Comparison of ENCODE assay signal across 17 mouse cellular contexts in the genomic region with DNA sequence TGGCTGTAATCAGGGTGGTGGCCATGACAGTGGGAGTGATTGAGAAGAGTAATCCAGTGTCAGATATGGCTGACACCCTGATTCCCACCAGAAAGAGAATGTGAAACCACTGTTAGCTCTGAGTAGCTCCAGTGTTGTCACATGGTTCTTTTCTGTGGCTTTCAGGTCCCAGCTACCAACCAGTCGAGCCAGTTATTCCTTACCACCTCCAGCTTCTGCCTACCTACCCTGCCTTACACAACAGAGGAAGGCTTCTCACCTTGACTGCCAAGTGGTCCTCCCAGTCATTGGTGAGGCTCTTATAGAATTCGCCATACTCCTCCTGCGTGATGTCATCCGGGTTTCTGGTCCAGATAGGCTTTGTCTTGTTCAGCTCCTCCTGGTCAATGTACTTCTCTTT. TPM values are rescaled to one million over a fixed set of nuclear protein-coding genes. Genes with fewer than 3 reads are reported as not detected.
DNase-seq lines count a peak whose midpoint lies in the region; ATAC-seq lines count a peak whose summit lies in the region.
"Had no signal": no experiment of that assay in that cellular context is flagged by ENCODE, and none has a peak within 500 bp of the region (broad histone marks: within the 10 kb centered on the region; RNA-seq: fewer than 3 reads in every experiment).

No protein-coding gene starts in this region.

- no peak overlapping the region for H3K4me3 ChIP-seq in hindbrain, embryonic 14.5 days (replicated peaks; ENCODE audit: low read length)
- H3K4me3 ChIP-seq in hindbrain, embryonic 12.5 days: no peak overlapping the region
- peak overlapping the region; percentile 92; the same call in 1 of the 2 replicates for H3K4me3 ChIP-seq in midbrain, embryonic 10.5 days
- H3K4me3 ChIP-seq in midbrain, embryonic 15.5 days: no peak overlapping the region

- H3K27me3 ChIP-seq in hindbrain, embryonic 14.5 days (ENCODE audit: control insufficient read depth, insufficient read depth, low read length): no peaks in the 10 kb centered on the region
- no peaks in the 10 kb centered on the region for H3K27me3 ChIP-seq in hindbrain, embryonic 12.5 days
- no peaks in the 10 kb centered on the region for H3K27me3 ChIP-seq in midbrain, embryonic 10.5 days (ENCODE audit: low read depth, poor library complexity, severe bottlenecking)
- no peaks in the 10 kb centered on the region for H3K27me3 ChIP-seq in midbrain, embryonic 15.5 days (replicated peaks)
- H3K27me3 ChIP-seq: heart, embryonic 12.5 days had no signal

- no peak for ATAC-seq in hindbrain, embryonic 14.5 days (ENCODE audit: low FRiP score)
- no peak for ATAC-seq in hindbrain, embryonic 12.5 days (ENCODE audit: low FRiP score)
- no peak for ATAC-seq in midbrain, embryonic 15.5 days (replicated peaks)
- ATAC-seq: activated CD4-positive, CD25-positive, alpha-beta regulatory T cell, adult 4 months; hindbrain, embryonic 16.5 days had no signal

- H3K4me2 ChIP-seq in hindbrain, embryonic 14.5 days (replicated peaks): no peak overlapping the region
- H3K4me2 ChIP-seq in hindbrain, embryonic 12.5 days (replicated peaks): no peak overlapping the region
- H3K4me2 ChIP-seq in midbrain, embryonic 15.5 days: no peak overlapping the region

- peaks cover 61% of the 10 kb centered on the region for H3K36me3 ChIP-seq in hindbrain, embryonic 14.5 days (replicated peaks; ENCODE audit: control insufficient read depth, insufficient read depth)
- peaks cover 63% of the 10 kb centered on the region for H3K36me3 ChIP-seq in hindbrain, embryonic 12.5 days
- peaks cover 73% of the 10 kb centered on the region for H3K36me3 ChIP-seq in midbrain, embryonic 10.5 days
- peaks cover 55% of the 10 kb centered on the region for H3K36me3 ChIP-seq in midbrain, embryonic 15.5 days (replicated peaks)

- no peaks in the 10 kb centered on the region for H3K9me3 ChIP-seq in hindbrain, embryonic 14.5 days (ENCODE audit: control insufficient read depth, low read length)
- H3K9me3 ChIP-seq in hindbrain, embryonic 12.5 days (replicated peaks): no peaks in the 10 kb centered on the region
- H3K9me3 ChIP-seq in midbrain, embryonic 10.5 days (replicated peaks): no peaks in the 10 kb centered on the region
- no peaks in the 10 kb centered on the region for H3K9me3 ChIP-seq in midbrain, embryonic 15.5 days
- H3K9me3 ChIP-seq: heart, embryonic 12.5 days had no signal

- no peak overlapping the region for H3K27ac ChIP-seq in hindbrain, embryonic 14.5 days
- H3K27ac ChIP-seq in hindbrain, embryonic 12.5 days: no peak overlapping the region
- no peak overlapping the region for H3K27ac ChIP-seq in midbrain, embryonic 10.5 days (replicated peaks)
- no peak overlapping the region for H3K27ac ChIP-seq in midbrain, embryonic 15.5 days
- H3K27ac ChIP-seq: kidney, postnatal 0 days had no signal

- WGBS in hindbrain, embryonic 14.5 days: 94% methylated on average over 4 of the region's 4 CpGs
- 90% methylated on average over 4 of the region's 4 CpGs for WGBS in hindbrain, embryonic 12.5 days
- whole genome bisulfite sequencing in midbrain, embryonic 10.5 days: 86% methylated on average over 4 of the region's 4 CpGs
- 84% methylated on average over 4 of the region's 4 CpGs for WGBS in midbrain, embryonic 15.5 days

- DNase-seq in hindbrain, embryonic 14.5 days (ENCODE audit: low spot score): no peak
- no peak for DNase-seq in midbrain, embryonic 10.5 days (ENCODE audit: low spot score)
- peak; percentile 57 for DNase-seq in ZHBTc4 (ENCODE audit: low read depth, low spot score)
- no peak for DNase-seq in frontal cortex, adult 2 months (ENCODE audit: extremely low spot score in 1 of 2, low spot score in 1 of 2)
- no peak for DNase-seq in gastrocnemius, adult 18-20 months (ENCODE audit: low spot score)
- DNase-seq: cerebellum, adult 18-20 months; gastrocnemius, postnatal 36 days; lung, adult 2 months; right cerebral cortex, postnatal 25 days had no signal

- peak overlapping the region; percentile 19; the same call in 1 of the 2 replicates for H3K9ac ChIP-seq in hindbrain, embryonic 14.5 days
- H3K9ac ChIP-seq in hindbrain, embryonic 12.5 days: no peak overlapping the region
- no peak overlapping the region for H3K9ac ChIP-seq in midbrain, embryonic 15.5 days

- peaks cover 24% of the 10 kb centered on the region for H3K4me1 ChIP-seq in hindbrain, embryonic 14.5 days (replicated peaks; ENCODE audit: control insufficient read depth, insufficient read depth, low read length)
- peaks cover 57% of the 10 kb centered on the region for H3K4me1 ChIP-seq in hindbrain, embryonic 12.5 days
- H3K4me1 ChIP-seq in midbrain, embryonic 10.5 days: peaks cover 79% of the 10 kb centered on the region
- peaks cover 53% of the 10 kb centered on the region for H3K4me1 ChIP-seq in midbrain, embryonic 15.5 days

RNA-seq across cellular contexts. Expression of gene Hsp90ab1, which starts 3.1 kb away (rescaled TPM):
- polyA plus RNA-seq in hindbrain, embryonic 14.5 days (2014; fragmentation: Nextera tagmentation; extraction: Ambion mirVana): 1,324 and 1,355 TPM in 2 replicates
- polyA plus RNA-seq in hindbrain, embryonic 12.5 days (2016; fragmentation: Nextera tagmentation; extraction: Ambion mirVana): 1,350 and 1,487 TPM in 2 replicates
- polyA plus RNA-seq in midbrain, embryonic 10.5 days (2016; fragmentation: Nextera tagmentation; extraction: Ambion mirVana): 1,780 and 2,044 TPM in 2 replicates
- polyA plus RNA-seq in midbrain, embryonic 15.5 days (2015; fragmentation: Nextera tagmentation; extraction: Ambion mirVana): 1,488 and 1,537 TPM in 2 replicates
- 952 and 985 TPM in 2 replicates for polyA plus RNA-seq in frontal cortex, adult 2 months (2012; rRNA removed)
- total RNA-seq in gastrocnemius, adult 18-20 months (2021): 1,000 to 10,000 TPM; 1,074 to 1,224 TPM

RNA-seq across cellular contexts. Expression of gene Slc35b2, which starts 6.3 kb away (rescaled TPM):
- polyA plus RNA-seq in hindbrain, embryonic 14.5 days (2014; fragmentation: Nextera tagmentation; extraction: Ambion mirVana): 83.1 and 84.2 TPM in 2 replicates
- polyA plus RNA-seq in hindbrain, embryonic 12.5 days (2016; fragmentation: Nextera tagmentation; extraction: Ambion mirVana): 90.6 and 92.4 TPM in 2 replicates
- 122 and 124 TPM in 2 replicates for polyA plus RNA-seq in midbrain, embryonic 10.5 days (2016; fragmentation: Nextera tagmentation; extraction: Ambion mirVana)
- polyA plus RNA-seq in midbrain, embryonic 15.5 days (2015; fragmentation: Nextera tagmentation; extraction: Ambion mirVana): 85.5 and 93.4 TPM in 2 replicates
- 57.3 and 59.5 TPM in 2 replicates for polyA plus RNA-seq in frontal cortex, adult 2 months (2012; rRNA removed)
- total RNA-seq in gastrocnemius, adult 18-20 months (2021): 10 to 100 TPM; 16.2 to 17.7 TPM

RNA-seq across cellular contexts. Expression of gene Nfkbie, which starts 14.5 kb away (rescaled TPM):
- 4.3 and 4.7 TPM in 2 replicates for polyA plus RNA-seq in hindbrain, embryonic 14.5 days (2014; fragmentation: Nextera tagmentation; extraction: Ambion mirVana)
- polyA plus RNA-seq in hindbrain, embryonic 12.5 days (2016; fragmentation: Nextera tagmentation; extraction: Ambion mirVana): 7.0 and 7.7 TPM in 2 replicates
- polyA plus RNA-seq in midbrain, embryonic 10.5 days (2016; fragmentation: Nextera tagmentation; extraction: Ambion mirVana): 8.6 and 9.2 TPM in 2 replicates
- polyA plus RNA-seq in midbrain, embryonic 15.5 days (2015; fragmentation: Nextera tagmentation; extraction: Ambion mirVana): 3.5 and 5.3 TPM in 2 replicates
- polyA plus RNA-seq in frontal cortex, adult 2 months (2012; rRNA removed): 1.8 and 2.0 TPM in 2 replicates
- total RNA-seq in gastrocnemius, adult 18-20 months (2021): under 1 TPM; 0.30 to 0.47 TPM

RNA-seq across cellular contexts. Expression of gene Tmem151b, which starts 20.5 kb away (rescaled TPM):
- 15.7 and 16.8 TPM in 2 replicates for polyA plus RNA-seq in hindbrain, embryonic 14.5 days (2014; fragmentation: Nextera tagmentation; extraction: Ambion mirVana)
- polyA plus RNA-seq in hindbrain, embryonic 12.5 days (2016; fragmentation: Nextera tagmentation; extraction: Ambion mirVana): 12.3 and 13.0 TPM in 2 replicates
- 7.0 and 10.2 TPM in 2 replicates for polyA plus RNA-seq in midbrain, embryonic 10.5 days (2016; fragmentation: Nextera tagmentation; extraction: Ambion mirVana)
- polyA plus RNA-seq in midbrain, embryonic 15.5 days (2015; fragmentation: Nextera tagmentation; extraction: Ambion mirVana): 32.1 and 33.9 TPM in 2 replicates
- 68.7 and 72.1 TPM in 2 replicates for polyA plus RNA-seq in frontal cortex, adult 2 months (2012; rRNA removed)
- not detected for total RNA-seq in gastrocnemius, adult 18-20 months (2021)
- total RNA-seq: common myeloid progenitor, adult 5-6 weeks; megakaryocyte-erythroid progenitor cell, adult 5-6 weeks had no signal
- polyA plus RNA-seq: activated CD4-positive, CD25-positive, alpha-beta regulatory T cell, adult 4 months had no signal

RNA-seq across cellular contexts. Expression of gene Slc29a1, which starts 29.4 kb away (rescaled TPM):
- 41.5 and 42.7 TPM in 2 replicates for polyA plus RNA-seq in hindbrain, embryonic 14.5 days (2014; fragmentation: Nextera tagmentation; extraction: Ambion mirVana)
- 44.4 and 47.2 TPM in 2 replicates for polyA plus RNA-seq in hindbrain, embryonic 12.5 days (2016; fragmentation: Nextera tagmentation; extraction: Ambion mirVana)
- 62.9 and 70.6 TPM in 2 replicates for polyA plus RNA-seq in midbrain, embryonic 10.5 days (2016; fragmentation: Nextera tagmentation; extraction: Ambion mirVana)
- 30.7 and 33.0 TPM in 2 replicates for polyA plus RNA-seq in midbrain, embryonic 15.5 days (2015; fragmentation: Nextera tagmentation; extraction: Ambion mirVana)
- polyA plus RNA-seq in frontal cortex, adult 2 months (2012; rRNA removed): 35.4 and 38.9 TPM in 2 replicates
- 10 to 100 TPM; 31.9 to 32.4 TPM for total RNA-seq in gastrocnemius, adult 18-20 months (2021)
